Mouse (Mus musculus) intestine, postnatal 0 days (tissue): ENCODE results near the gene Pknox2. TPM values are rescaled to one million over a fixed set of nuclear protein-coding genes. Genes with fewer than 3 reads are reported as not detected.

Experiments
- ATAC-seq: fragments of 200-750 bp; cut with Nextera tagmentation; 2 replicates; pipeline ENCODE4 v1.8.0; 2017; ENCODE audit warnings: mild to moderate bottlenecking, moderate TSS enrichment, moderate library complexity
- H3K27ac ChIP-seq: fragments of 300-500 bp; sonication (generic); 2 replicates; pipeline ENCODE4 v1.5.1; 2014; ENCODE audit warnings: mild to moderate bottlenecking, low read depth, low read length, moderate library complexity
- H3K27me3 ChIP-seq: fragments of 300-500 bp; sonication (generic); replicated peaks from 2 replicates; pipeline ENCODE4 v1.6.1; 2014; ENCODE audit warnings: low read length, mixed read lengths; ENCODE audit not compliant: control insufficient read depth, insufficient read depth
- H3K36me3 ChIP-seq: fragments of 300-500 bp; sonication (generic); 2 replicates; pipeline ENCODE4 v1.6.1; 2014; ENCODE audit warnings: mild to moderate bottlenecking, moderate library complexity; ENCODE audit not compliant: control insufficient read depth, insufficient read depth
- H3K4me1 ChIP-seq: fragments of 300-500 bp; sonication (generic); replicated peaks from 2 replicates; pipeline ENCODE4 v1.6.1; 2014; ENCODE audit warnings: antibody characterized with exemption, low read length, mixed read lengths; ENCODE audit not compliant: control insufficient read depth, insufficient read depth
- H3K4me2 ChIP-seq: fragments of 300-500 bp; sonication (generic); replicated peaks from 2 replicates; pipeline ENCODE4 v1.6.1; 2014; ENCODE audit warnings: low read depth, mild to moderate bottlenecking, moderate library complexity
- H3K4me3 ChIP-seq: fragments of 300-500 bp; sonication (generic); 2 replicates; pipeline ENCODE4 v1.5.1; 2014; ENCODE audit warnings: low read depth, low read length
- H3K9ac ChIP-seq: fragments of 300-500 bp; sonication (generic); 2 replicates; pipeline ENCODE4 v1.6.1; 2014; ENCODE audit warnings: mild to moderate bottlenecking, low read depth, low read length
- H3K9me3 ChIP-seq: fragments of 300-500 bp; sonication (generic); 2 replicates; pipeline ENCODE4 v1.6.1; 2016; ENCODE audit warnings: mixed run types; ENCODE audit not compliant: control insufficient read depth
- CTCF ChIP-seq: sonication (generic); IDR thresholded peaks from 2 replicates; pipeline ENCODE4 v1.5.1; 2016; ENCODE audit warnings: low read depth, mild to moderate bottlenecking, control low read depth, antibody characterized with exemption, moderate library complexity
- WGBS: fragments of 180-500 bp; shearing (Covaris S2); extraction: QIAGEN DNeasy Blood & Tissue Kit; methylation state at CpG from one replicate; pipeline ENCODE4 v1.1.7; 2014; 5-methylcytosine and 5-hydroxymethylcytosine counted together
- polyA plus RNA-seq: library from polyadenylated mRNA; unstranded; fragments of >200 nt; fragmentation: Nextera tagmentation; extraction: Ambion mirVana; gene quantifications from 2 replicates; pipeline ENCODE4 v1.2.1, GENCODE M21; 2015

Pknox2 gene
- polyA plus RNA-seq, 1 experiment from 2014 or later: 2.4 TPM

DNA sequence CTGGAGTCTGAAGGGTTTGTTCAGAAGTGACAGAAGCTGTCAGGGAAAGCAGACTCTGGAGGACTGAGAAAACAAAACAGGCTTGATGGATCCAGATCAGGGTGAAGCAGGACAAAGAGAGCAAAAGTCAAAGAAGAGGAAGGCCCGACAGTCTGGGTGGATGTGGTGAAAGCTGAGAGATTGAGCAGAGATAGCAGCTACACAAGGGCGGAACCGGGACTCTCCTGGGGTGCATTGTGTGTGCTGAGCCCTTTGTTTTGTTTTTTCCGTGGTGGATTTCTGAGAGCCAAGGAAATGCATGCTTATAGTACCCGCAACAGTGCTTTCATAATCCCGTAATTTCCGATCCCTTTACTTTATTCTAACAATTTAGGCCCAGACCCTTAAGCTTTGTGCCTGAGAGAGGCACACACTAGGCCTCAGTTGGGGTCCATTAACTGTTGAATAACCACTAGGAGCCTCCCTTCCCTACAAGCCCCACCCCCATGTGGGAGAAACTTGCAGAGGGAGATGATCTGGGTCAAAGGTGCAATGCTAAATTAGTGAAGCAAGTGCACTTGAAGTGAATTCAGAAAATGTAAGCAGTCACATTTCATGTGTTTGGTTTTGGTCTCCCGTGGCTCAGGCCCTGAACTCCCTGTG lies 289.6 kb downstream of the Pknox2 start:
- Histone ChIP-seq H3K9me3 (no peaks in the 10 kb centered on the region), H3K4me3 (no peak overlapping the region), H3K9ac (no peak overlapping the region), H3K4me1 (no peaks in the 10 kb centered on the region), H3K27ac (no peak overlapping the region), H3K27me3 (no peaks in the 10 kb centered on the region), H3K36me3 (no peaks in the 10 kb centered on the region), H3K4me2 (no peak overlapping the region)
- ATAC-seq: no peak
- WGBS: 49% methylated on average over 8 of the region's 8 CpGs
- TF ChIP-seq CTCF: no peak

- Histone ChIP-seq H3K27me3 (no peaks in the 10 kb centered on the region), H3K4me3 (no peak overlapping the region), H3K36me3 (no peaks in the 10 kb centered on the region), H3K9me3 (no peaks in the 10 kb centered on the region), H3K9ac (no peak overlapping the region), H3K4me1 (no peaks in the 10 kb centered on the region), H3K27ac (no peak overlapping the region), H3K4me2 (no peak overlapping the region)
- no peak for TF ChIP-seq CTCF
- WGBS: 55% methylated on average over 2 of the region's 2 CpGs
- no peak for ATAC-seq
Observed at GRCm38 (mm10) chr9:36856351-36856750, 290.9 kb downstream of the Pknox2 start.

- H3K27me3 ChIP-seq: no peaks in the 10 kb centered on the region
- ATAC-seq: no peak
- WGBS: 74% methylated on average over 2 of the region's 2 CpGs
- H3K9me3 ChIP-seq: no peaks in the 10 kb centered on the region
- H3K27ac ChIP-seq: no peak overlapping the region
- H3K4me2 ChIP-seq: no peak overlapping the region
- no peak overlapping the region for H3K9ac ChIP-seq
- no peaks in the 10 kb centered on the region for H3K36me3 ChIP-seq
- no peaks in the 10 kb centered on the region for H3K4me1 ChIP-seq
- no peak overlapping the region for H3K4me3 ChIP-seq
- no peak for TF ChIP-seq CTCF
Observed at GRCm38 (mm10) chr9:36852175-36852574, 295.0 kb downstream of the Pknox2 start.

GRCm38 (mm10) chr9:36850091-36850490 lies 297.1 kb downstream of the Pknox2 start:
- Histone ChIP-seq H3K9me3 (no peaks in the 10 kb centered on the region), H3K27me3 (no peaks in the 10 kb centered on the region), H3K9ac (no peak overlapping the region), H3K27ac (no peak overlapping the region), H3K4me2 (no peak overlapping the region), H3K36me3 (no peaks in the 10 kb centered on the region), H3K4me3 (no peak overlapping the region), H3K4me1 (no peaks in the 10 kb centered on the region)
- TF ChIP-seq CTCF: no peak
- WGBS: 44% methylated on average over 1 of the region's 1 CpGs
- ATAC-seq: no peak

- no peaks in the 10 kb centered on the region for H3K9me3 ChIP-seq
- H3K4me3 ChIP-seq: no peak overlapping the region
- H3K4me2 ChIP-seq: no peak overlapping the region
- ATAC-seq: no peak
- no peak overlapping the region for H3K27ac ChIP-seq
- no peaks in the 10 kb centered on the region for H3K4me1 ChIP-seq
- 65% methylated on average over 2 of the region's 2 CpGs for WGBS
- no peaks in the 10 kb centered on the region for H3K36me3 ChIP-seq
- H3K27me3 ChIP-seq: no peaks in the 10 kb centered on the region
- H3K9ac ChIP-seq: no peak overlapping the region
- no peak for TF ChIP-seq CTCF
Observed at GRCm38 (mm10) chr9:36848661-36849060, 298.5 kb downstream of the Pknox2 start.

GRCm38 (mm10) chr9:36846346-36846745 lies 300.9 kb downstream of the Pknox2 start:
- Histone ChIP-seq H3K27ac (no peak overlapping the region), H3K4me2 (no peak overlapping the region), H3K27me3 (no peaks in the 10 kb centered on the region), H3K36me3 (no peaks in the 10 kb centered on the region), H3K9me3 (no peaks in the 10 kb centered on the region), H3K9ac (no peak overlapping the region), H3K4me3 (no peak overlapping the region), H3K4me1 (no peaks in the 10 kb centered on the region)
- 54% methylated on average over 4 of the region's 4 CpGs for WGBS
- TF ChIP-seq CTCF: no peak
- ATAC-seq: no peak

Other genes starting within 250 kb of the Pknox2 start
- 6.1 and 7.1 TPM in 2 replicates for gene Tmem218, start 60.8 kb upstream of the Pknox2 start, polyA plus RNA-seq
- 20.1 and 22.8 TPM in 2 replicates for gene Slc37a2, start 108.3 kb upstream of the Pknox2 start, polyA plus RNA-seq
- gene Ccdc15, start 201.0 kb upstream of the Pknox2 start, polyA plus RNA-seq: 1.8 and 1.9 TPM in 2 replicates
- gene Hepacam, start 219.9 kb upstream of the Pknox2 start, polyA plus RNA-seq: 0.18 and 0.38 TPM in 2 replicates